Mouse (Mus musculus) c-Kit-negative CD71-positive TER-119-positive erythroid progenitor cells, embryonic 14.5 days (primary cell): ENCODE measurements around the gene Gm4869.
"Not testable (repeated sequence)": the region's sequence is repeated elsewhere in the genome, so short reads cannot be mapped to it uniquely, and the experiment has no call there.

Source experiments
- DNase-seq: peaks from one replicate; pipeline ENCODE4 v3.0.0-alpha.2; 2013; ENCODE audit warnings: low read depth, low spot score

Gene Gm4869

DNA sequence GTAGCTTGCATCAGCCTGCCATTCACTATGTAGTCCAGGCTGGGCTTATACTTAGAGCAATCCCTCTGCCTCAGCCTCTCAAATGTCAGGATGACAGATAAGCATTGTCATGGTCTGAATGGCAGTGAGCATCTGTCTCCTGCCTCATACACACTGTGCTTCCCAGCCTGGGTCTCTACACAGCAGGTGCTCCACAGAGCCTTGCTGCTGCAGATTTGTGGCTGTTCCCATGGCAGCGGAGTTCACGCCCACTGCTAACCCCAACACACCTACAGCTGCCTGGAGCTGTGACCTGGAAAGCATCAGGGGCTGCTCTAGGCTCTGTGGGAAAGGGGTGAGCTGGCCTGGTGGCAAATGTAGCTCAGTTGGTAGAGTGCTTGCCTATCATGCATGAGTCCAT, 19.5 kb downstream of the Gm4869 start:
- no peak for DNase-seq

DNA sequence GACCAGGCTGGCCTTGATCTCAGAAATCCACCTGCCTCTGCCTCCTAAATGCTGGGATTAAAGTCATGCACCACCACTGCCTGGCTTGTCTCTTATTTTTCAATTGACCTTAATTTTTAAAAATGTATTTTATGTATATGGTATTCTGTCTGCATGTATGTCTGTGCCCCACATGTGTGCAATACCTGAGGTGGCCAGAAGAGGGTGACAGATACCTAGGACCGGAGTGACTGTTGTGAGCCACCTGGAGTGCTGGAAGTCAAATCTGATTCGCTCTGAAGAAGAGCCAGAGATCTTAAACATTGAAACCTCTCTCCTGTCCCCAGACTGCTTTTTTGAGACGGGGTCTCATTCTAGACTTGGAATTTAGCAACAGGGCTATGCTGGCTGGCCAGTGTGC, 26.9 kb downstream of the Gm4869 start:
- peak; percentile 9 for DNase-seq

DNA sequence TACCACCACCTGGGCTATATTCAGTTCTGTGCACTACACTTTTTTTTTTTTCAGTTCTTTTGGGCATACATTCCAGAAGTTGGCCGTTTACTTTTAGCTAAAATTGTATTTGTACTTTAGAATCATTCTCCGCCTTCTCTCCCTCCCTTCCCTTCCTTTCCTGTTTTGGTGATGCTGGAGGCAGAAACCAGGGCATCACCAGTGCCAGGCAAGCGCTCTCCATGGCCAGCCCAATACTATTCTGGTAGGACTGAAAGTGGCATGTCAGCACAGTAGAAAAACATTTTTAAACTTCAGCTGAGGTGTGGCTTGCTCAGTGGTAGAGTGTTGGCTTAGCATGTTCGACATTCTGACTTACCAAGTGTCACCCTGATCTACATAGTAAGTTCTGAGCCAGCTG, 36.0 kb downstream of the Gm4869 start:
- no peak for DNase-seq

DNA sequence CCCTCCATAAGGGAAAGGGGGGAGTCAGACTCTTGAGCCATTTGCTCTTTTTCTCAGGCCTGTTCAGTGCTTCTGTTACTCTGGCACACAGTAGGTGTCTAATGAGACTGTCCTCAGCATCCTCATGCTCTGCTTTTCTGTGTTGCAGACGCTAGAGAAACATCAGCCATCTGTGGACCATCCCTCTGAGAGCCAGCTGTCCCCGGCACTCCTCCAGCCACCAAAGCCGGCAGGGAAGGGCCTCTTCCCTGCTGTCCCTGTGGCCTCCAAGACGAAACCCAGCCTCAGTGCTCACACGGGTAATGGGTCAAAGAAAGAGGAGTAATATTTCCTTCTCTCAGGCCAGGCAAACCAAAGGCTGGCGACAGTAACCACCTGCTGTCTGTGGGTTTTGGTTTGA, 45.7 kb downstream of the Gm4869 start:
- no peak for DNase-seq

DNA sequence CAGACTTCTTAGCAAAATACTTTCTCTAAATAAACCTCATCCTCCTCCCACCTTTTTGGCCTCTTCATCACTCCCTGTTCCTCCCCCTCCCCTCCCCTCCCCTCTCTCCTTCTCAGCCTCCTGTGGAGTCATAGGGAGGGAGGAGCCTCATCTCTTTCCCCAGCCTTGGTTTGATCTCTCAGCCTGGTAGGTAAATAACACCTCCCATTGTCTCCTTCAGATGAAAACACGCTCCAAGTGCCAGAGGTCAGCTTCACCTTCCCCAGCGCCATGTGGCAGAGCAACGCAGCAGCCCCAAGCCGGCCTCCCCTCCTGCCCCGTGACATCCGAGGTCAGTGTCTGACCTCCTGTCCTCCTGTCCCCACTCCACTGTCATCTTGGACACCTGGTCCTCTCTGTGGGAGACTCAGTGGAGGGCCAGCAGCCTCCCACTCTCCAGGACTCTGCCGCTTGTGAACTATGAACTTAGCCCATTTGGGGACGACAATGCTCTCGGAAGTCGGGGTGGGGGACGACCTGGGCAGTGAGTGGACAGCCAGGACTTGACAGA, 47.3 kb downstream of the Gm4869 start:
- no peak for DNase-seq

DNA sequence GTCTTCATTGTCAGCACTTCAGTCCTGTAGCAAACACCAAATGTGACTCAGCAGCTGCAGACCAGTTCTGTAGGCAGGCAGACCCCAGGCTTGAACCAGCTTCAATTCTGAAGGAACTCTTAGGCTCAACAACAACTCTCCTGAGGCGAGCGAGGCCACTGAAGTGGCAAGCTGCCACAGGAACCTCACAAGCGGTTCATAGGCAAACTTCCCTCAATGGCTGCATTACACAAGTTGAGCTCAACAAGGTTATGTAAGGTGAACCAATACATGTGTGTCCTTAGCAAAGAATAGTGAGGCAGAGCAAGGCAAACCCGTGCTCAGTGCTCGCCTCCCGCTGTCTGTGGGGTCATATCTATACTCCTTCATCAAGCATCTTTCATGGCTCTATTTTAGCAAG, 52.7 kb downstream of the Gm4869 start:
- no peak for DNase-seq

DNA sequence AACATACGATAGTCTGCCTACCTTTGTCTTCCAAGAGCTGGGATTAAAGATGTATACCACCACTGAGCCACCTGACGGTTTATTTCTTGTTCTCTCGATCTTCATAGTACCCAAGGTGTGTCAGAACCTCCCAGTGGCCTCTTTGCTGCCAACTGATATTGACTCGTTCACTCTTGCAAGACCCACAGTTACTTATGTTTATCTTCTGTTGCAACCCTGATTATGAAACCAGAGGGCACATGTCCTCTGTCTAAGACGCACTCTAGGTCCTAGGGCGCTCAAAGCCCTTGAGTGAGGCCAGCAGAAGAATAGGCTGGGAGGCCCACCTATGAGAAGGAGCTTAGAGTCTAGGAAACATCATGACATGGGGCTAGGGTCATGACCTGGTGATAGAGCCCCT, 55.3 kb downstream of the Gm4869 start:
- DNase-seq: no peak

DNA sequence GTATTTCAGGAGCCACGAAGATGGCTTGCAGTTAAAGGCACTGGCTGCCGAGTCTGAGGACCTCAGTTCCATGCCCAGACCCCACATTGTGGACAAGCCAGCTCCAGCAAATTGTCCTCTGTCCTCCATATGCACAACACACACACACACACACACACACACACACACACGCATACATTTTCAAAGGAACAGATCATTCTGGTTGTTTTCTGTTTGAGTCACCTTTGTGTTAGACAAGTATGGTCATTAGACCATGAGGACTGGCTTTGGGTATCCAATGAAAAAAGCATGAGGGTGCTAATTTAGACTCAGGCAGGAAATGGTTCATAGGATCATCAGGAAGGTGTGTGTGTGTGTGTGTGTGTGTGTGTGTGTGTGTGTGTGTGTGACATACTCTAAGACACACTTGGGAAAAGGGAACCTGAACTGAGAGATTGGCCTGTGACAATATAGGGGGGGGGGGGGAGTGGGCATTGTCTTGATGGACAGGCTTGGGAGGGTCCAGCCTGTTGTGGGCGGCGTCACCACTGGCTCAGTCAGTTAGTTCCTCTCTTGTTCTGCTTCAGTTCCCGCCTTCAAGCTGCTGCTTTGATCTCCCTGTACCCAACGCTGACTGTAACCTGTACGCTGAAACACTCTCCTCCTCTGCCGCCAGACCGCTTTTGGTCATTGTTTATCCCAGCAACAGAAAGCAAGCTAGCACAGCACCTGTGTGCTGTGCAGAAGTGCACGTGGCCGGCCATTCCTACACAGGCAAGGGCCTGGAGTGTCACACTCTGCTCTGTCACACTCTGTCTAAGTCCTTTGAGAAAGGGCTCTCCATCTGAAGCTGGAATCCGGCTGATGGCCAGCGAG, 56.8 kb downstream of the Gm4869 start:
- DNase-seq: no peak

DNA sequence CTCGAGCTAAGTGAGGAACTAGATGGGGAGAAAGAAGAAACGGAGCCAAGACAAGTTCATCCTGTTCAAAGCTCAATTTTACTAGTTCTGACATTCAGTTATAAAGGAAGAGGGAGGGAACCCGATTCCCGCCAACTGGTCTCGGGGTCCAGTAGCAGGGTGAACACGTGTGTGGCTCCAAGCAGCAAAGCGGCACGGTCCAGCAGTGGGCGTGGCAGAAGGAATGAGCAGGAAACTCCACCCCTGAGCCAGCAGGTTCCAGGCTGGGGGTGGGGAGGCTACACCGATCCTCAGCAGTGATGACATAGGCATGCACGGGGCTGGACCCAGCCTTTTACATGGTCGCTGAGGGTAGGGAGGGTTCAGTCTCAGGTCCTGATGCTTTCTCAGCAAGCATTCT, 57.5 kb downstream of the Gm4869 start:
- not testable (repeated sequence) for DNase-seq

DNA sequence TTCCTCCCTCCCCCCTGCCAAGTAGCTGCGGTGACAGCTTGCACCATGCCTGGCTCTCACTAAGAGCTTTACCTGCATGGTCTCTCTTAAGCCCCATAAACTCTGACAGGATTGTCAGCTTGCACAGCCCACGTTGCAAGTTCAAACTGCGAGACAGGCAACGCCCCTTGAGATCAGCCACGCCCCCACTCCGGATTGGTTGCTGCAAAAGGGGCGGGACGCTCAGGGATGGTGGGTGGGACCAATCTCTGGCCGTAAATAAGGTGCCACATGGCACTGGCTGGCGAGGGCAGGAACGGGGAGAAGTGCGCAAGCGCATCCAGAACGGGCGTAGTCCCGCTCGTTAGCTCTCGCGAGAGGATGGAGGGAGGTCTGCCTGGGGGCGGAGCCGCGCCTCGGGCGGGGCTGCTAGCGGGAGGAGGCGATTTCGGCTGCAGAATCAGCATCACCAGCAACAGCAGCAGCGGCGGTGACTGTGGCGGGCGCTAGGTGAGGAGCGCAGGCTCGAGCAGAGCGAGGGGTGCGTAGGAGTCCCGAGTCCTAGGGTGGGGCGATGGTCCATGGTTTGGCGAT, 59.8 kb downstream of the Gm4869 start, which contains the start of gene Chst12:
Gene Chst12 (plus strand): TSS at position 343 of the 573 bp plus-strand sequence.
- peak; percentile 94 for DNase-seq

DNA sequence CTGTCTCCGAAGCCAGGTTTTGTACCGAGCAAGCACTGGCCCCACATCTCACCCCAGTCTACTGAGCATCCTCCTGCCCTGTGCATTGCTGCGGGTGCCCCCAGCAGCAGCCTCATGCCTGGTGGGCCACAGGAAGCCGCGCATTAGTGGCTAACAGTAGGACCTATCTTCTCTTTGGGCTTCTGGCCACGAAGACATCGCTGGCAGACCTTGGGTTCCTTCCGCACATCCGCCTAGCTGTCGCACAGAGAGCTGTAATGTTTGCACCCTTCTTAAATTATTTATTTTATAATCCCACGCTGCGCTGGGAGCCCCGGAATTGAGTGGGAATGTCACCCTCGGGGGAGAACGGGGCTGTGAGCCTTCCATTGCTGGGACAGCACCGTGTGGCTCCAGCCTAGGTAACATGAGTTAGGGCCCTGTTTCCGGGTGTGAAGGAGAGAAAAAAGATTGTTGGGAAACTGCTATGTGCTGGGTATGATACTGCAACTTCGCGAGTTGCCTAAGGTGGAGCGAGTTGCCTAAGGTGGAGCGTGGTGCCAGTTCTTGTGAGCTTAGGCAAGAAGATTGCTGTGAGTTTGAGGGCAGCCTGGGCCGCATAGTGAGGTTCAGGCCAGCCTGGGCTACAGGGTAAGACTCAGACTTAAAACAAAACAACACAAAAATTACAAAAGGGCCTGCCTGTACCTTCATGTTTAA, 60.8 kb downstream of the Gm4869 start:
- no peak for DNase-seq

DNA sequence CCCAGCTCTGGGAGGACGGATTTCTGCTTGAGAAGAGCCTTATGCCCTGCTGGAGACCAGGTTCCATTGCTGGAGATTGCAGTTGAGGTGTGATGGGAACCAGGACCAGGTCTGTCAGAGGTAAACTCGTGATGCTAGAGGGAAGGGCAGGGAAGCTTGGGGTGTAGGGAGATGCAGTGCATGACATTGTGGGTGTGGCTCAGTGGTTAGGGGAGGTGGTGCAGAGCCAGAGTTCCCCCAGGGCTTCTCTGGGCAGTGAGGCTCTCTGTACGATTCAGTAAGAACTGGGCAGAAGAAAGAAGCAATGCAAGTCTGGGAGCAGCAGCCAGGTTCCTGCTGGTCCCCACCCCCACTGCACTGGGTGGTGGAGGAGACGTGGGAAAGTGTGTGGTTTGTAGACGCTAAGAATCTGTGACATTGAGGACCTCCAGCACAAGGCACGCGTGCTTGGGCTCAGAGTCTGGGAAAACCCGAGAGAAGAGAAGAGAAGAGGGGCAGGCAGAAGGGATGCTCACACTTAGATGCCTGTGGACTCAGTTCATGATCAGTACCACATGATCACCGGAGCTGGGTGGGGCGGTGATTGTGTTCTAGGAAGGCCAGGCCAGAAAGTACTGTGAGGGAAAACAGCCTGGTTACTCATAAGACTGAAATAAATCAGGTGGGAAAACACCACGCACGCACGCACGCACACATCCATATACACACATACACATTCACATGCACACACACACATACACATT, 62.2 kb downstream of the Gm4869 start:
- no peak for DNase-seq

DNA sequence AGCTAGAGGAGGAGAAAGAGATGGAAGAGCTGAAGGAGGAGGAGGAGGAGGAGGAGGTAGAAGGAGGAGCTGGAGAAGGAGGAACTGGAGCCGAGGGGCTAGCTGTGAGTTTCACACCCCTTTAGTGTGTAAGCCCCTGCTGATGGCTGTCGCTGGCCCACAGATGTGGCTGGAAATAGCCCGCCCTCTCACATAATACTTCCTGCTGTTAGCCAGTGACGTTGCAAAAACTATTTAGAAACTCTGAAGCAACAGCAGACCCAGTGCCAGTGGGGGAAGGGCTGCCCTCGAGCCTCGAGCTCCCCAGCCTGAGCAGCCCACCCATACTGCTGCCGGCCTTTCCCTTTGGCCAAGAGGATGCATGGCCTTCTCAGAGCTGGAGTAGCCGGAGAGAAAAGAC, 63.2 kb downstream of the Gm4869 start:
- DNase-seq: no peak

DNA sequence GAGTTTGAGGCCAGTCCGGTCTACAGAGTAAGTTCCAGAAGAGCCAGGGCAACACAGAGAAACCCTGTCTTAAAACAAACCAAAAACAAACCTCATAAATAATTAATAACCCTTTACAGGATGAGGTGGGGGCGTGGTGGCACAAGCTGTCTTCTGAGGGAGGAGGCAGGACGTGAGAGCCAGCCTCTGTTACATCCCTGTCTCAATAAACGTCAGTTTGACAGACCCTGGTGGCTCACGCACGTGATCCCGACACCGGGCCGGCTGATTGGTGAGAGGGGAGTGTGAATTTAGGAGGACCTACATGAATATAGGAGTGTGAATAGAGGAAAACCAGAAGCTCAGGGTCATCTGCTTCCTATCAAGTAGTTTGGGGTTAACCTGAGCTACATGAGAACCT, 63.8 kb downstream of the Gm4869 start:
- DNase-seq: no peak

DNA sequence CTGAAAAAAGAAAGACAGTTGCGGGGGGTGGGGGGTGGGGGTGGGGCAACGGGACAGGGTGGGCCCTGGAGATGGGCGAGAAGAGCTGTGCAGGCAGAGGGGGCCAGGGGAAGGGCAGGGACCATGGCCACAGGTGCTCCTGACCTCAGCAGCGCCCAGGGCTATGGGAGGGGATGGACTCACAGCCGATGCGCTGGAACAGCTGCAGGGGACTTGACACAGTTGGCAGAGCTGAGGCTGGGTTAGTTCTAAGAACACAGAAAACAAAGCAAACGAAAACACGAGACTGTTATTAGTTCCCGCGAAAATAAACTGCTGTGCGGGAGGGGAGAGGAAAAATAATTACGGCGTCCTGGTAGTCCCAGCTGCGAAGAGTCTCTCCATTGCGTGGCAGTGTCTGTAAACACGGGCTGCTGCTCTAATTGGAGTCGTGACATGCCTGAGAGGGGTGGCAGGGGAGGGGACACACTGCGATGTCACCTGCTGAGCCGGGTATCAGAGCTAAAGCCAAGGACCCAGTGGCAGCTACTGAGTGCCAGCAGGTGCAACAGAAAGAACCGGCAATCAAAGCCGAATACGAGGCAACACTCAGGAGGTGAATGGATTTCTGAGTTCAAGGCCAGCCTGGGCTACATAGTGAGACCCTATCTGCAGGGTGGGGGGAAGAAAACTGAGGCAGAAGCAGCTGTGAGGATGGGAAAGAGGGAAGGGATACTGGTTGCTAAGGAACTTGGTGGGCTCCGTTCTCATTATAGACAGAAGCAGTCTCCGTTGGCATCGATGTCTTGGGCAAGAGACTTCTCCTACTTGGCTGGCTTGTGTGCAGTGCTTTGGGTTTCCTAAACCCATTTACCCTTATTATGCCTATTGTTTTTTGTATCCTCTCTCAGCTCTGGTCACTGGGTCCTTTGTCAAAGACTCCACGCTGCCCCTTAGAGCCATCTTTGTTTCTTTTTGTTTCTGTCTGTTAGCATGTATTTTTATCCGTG, 64.9 kb downstream of the Gm4869 start:
- no peak for DNase-seq

DNA sequence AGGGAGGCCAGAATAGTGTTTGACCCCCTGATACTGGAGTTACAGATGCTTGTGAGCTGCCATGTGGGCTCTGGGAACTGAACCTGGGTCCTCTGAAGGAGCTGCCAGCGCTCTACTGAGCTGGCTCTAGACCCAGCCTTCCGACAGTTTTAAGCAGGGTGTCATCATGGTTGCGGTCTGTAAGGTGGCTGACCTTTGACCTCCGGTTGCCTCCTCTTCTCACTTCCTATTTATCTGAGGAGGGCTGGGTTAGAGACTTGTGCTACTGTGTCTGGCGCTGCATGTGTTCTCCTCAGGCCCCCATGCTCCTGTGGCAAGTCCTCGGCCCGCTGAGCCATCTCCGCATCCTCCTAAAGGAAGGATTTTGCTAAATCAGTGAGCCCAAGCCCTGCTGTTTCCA, 68.5 kb downstream of the Gm4869 start:
- DNase-seq: no peak

DNA sequence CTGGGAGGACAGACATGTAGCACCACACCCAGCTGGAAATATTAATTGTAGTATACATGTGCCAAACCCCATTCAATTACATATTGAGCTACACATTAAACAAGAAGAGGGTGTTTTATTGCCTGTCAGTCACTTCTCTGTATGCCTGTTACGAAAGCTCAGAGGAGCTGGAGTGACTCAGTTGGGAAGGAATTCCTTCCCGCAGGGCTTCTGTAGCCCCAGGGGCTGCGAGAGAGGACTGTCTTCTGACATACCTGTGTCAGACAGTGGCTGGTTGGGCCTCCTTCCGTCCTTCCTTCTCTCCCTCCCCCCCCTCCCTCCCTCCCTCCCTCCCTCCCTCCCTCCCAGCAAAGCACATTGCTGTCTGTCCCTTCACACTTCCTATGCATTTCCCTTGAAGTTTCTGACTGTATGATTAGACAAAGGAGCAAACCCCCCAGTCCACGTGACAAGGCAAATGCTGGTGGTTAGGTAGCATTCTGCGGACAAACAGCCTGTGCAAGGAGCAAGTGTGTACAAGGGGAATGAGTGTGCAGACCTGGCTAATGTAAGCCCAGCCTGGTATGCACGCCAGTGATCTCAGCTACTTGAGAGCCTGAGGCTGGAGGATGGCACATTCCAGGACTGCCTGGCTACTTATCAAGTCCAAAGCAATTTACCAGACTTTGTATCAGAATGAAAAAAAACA, 69.5 kb downstream of the Gm4869 start:
- no peak for DNase-seq

DNA sequence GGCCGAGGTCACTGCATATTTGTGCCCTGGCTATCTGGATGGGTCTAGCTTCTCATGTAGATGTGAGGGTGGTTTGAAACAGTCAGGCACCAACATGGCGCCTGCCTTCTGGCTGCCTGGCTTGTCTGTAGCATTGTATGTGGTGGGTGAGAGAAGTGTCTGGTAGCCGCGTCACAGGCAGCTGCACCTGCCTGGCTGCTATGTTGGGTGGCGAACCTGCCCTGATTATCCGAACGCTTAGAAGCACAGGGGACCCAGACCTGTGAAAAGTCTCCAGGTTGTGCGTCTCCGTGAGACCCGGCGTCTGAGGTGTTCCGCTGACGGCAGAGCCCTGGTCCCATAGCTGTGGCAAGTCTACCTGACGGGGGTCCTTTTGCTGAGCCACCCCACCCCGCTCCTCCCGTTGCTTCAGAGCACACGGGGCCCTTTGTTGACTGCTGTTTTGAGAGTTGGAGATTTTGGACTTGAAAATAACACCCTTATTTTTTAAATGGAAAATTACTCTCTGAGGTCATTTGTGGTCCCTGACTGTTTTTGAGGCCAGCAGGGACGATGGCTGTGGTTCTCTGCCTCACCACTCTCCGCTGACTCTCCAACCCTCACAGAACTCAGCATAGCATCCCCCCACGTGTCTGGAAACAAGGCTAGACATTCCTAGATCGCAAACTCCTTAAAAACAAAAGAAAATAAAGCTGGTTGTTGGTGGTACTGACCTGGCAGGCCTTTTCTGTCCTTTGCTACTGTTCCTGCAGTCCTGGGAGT, 71.9 kb downstream of the Gm4869 start:
- DNase-seq: no peak

DNA sequence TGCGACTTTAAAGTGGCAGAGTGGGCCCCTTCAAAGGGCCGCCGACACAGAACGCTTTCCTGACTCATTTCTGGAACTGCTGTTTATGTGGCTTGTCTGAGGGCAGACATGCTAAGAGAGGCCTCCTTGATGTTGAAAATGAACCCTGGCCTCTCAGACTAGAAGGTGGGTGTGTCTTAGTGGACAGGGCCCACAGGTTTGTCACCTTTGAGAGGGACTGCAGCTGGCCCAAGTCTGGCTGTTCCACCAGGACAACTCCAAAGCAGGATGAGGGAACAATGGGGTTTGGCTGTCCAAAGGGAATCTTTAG, 72.4 kb downstream of the Gm4869 start:
- DNase-seq: no peak
